Mouse (Mus musculus) midbrain, embryonic 10.5 days (tissue): ENCODE results near the gene Pou3f3. TPM values are rescaled to one million over a fixed set of nuclear protein-coding genes. Genes with fewer than 3 reads are reported as not detected.

ENCODE experiments used
- polyA plus RNA-seq: library from polyadenylated mRNA; unstranded; fragments of >200 nt; fragmentation: Nextera tagmentation; extraction: Ambion mirVana; gene quantifications from 2 replicates; pipeline ENCODE4 v1.2.1, GENCODE M21; 2016

The Pou3f3 gene
- polyA plus RNA-seq, 1 experiment from 2014 or later, result 18.2 TPM

Other genes starting within 250 kb of the Pou3f3 start
- 56.2 and 58.7 TPM in 2 replicates for gene Mrps9, start 155.5 kb downstream of the Pou3f3 start, polyA plus RNA-seq